Mouse (Mus musculus) limb, embryonic 14.5 days (tissue): Measurements from ENCODE around the gene Ptprn2. TPM values are rescaled to one million over a fixed set of nuclear protein-coding genes. Genes with fewer than 3 reads are reported as not detected.

Source experiments
- ATAC-seq: fragments of 200-750 bp; cut with Nextera tagmentation; 2 replicates; pipeline ENCODE4 v1.8.0; 2017; ENCODE audit warnings: low read depth, moderate number of reproducible peaks, moderate TSS enrichment; ENCODE audit not compliant: low FRiP score
- DNase-seq: peaks from one replicate; pipeline ENCODE4 v3.0.0-alpha.2; 2015; ENCODE audit warnings: low spot score
- H3K27ac ChIP-seq: fragments of 300-500 bp; sonication (generic); replicated peaks from 2 replicates; pipeline ENCODE4 v1.5.1; 2014; ENCODE audit warnings: low read depth, mild to moderate bottlenecking, low read length, moderate library complexity, mixed read lengths
- H3K27me3 ChIP-seq: fragments of 300-500 bp; sonication (generic); 2 replicates; pipeline ENCODE4 v1.6.1; 2014; ENCODE audit warnings: low read length, mixed read lengths; ENCODE audit not compliant: control insufficient read depth, insufficient read depth
- H3K36me3 ChIP-seq: fragments of 300-500 bp; sonication (generic); 2 replicates; pipeline ENCODE4 v1.6.1; 2014; ENCODE audit warnings: mild to moderate bottlenecking, low read length, moderate library complexity, mixed read lengths; ENCODE audit not compliant: control insufficient read depth, insufficient read depth
- H3K4me1 ChIP-seq: fragments of 300-500 bp; sonication (generic); 2 replicates; pipeline ENCODE4 v1.6.1; 2014; ENCODE audit warnings: antibody characterized with exemption, low read length, mixed read lengths; ENCODE audit not compliant: control insufficient read depth, insufficient read depth
- H3K4me2 ChIP-seq: fragments of 300-500 bp; sonication (generic); replicated peaks from 2 replicates; pipeline ENCODE4 v1.6.1; 2014; ENCODE audit warnings: low read depth, mild to moderate bottlenecking, low read length, moderate library complexity; ENCODE audit not compliant: severe bottlenecking
- H3K4me3 ChIP-seq: fragments of 300-500 bp; sonication (generic); replicated peaks from 2 replicates; pipeline ENCODE4 v1.5.1; 2014; ENCODE audit warnings: low read length
- H3K9ac ChIP-seq: fragments of 300-500 bp; sonication (generic); 2 replicates; pipeline ENCODE4 v1.6.1; 2014; ENCODE audit warnings: mild to moderate bottlenecking, low read depth, low read length, moderate library complexity; ENCODE audit not compliant: severe bottlenecking
- H3K9me3 ChIP-seq: fragments of 300-500 bp; sonication (generic); 2 replicates; pipeline ENCODE4 v1.6.1; 2016; ENCODE audit warnings: low read length; ENCODE audit not compliant: control insufficient read depth
- POLR2A ChIP-seq: fragments of 200-500 bp; IDR thresholded peaks from 2 replicates; pipeline ENCODE4 v1.8.0; 2012; ENCODE audit warnings: inconsistent platforms, mild to moderate bottlenecking, moderate library complexity, borderline replicate concordance; ENCODE audit not compliant: insufficient read depth, insufficient read length; ENCODE audit errors: extremely low read depth
- WGBS: fragments of 180-500 bp; shearing (Covaris S2); extraction: QIAGEN DNeasy Blood & Tissue Kit; methylation state at CpG from one replicate; pipeline ENCODE4 v1.1.7; 2014; 5-methylcytosine and 5-hydroxymethylcytosine counted together
- polyA plus RNA-seq, 2 experiments: library from polyadenylated mRNA; depleted of rRNA in 1 of 2; stranded (reverse) in 1 of 2; unstranded in 1 of 2; fragments of >200 nt; fragmentation: Nextera tagmentation in 1 of 2; extraction: Ambion mirVana in 1 of 2; gene quantifications; 2 replicates each; pipeline versions ENCODE4 v1.2.1 to v1.2.3; 2012 to 2014

The Ptprn2 gene
- polyA plus RNA-seq, 2 experiments: 0.08 to 0.65 TPM

GRCm38 (mm10) chr12:116580827-116581544, 95.5 kb downstream of the Ptprn2 start:
- WGBS: 55% methylated on average over 8 of the region's 8 CpGs
- H3K4me2 ChIP-seq: no peak overlapping the region
- no peak for TF ChIP-seq POLR2A
- no peaks in the 10 kb centered on the region for H3K36me3 ChIP-seq
- no peak overlapping the region for H3K9ac ChIP-seq
- H3K9me3 ChIP-seq: no peaks in the 10 kb centered on the region
- ATAC-seq (no peak), DNase-seq (no peak)
- no peak overlapping the region for H3K27ac ChIP-seq
- H3K27me3 ChIP-seq: no peaks in the 10 kb centered on the region
- H3K4me3 ChIP-seq: no peak overlapping the region
- H3K4me1 ChIP-seq: no peaks in the 10 kb centered on the region

DNA sequence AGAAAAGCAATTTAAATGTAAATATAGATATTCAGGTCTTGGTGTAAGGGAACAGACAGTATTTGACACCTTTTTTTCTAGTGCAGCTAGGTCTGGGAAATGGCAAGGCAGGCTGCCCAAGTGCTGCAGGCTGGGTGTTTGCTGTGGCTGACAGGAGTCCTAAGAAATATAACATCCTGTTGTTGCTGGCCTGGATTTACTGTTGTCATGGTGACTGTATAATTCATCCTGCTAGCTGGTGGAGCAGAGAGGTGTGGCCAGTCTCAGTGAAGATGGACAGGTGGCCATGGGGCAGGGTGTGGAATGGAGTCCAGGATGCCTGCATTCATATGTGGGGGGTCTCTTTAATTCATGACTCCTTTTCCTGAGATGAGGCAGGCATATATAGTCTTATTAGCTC, 96.3 kb downstream of the Ptprn2 start:
- TF ChIP-seq POLR2A: no peak
- Histone ChIP-seq H3K27me3 (no peaks in the 10 kb centered on the region), H3K27ac (no peak overlapping the region), H3K9me3 (no peaks in the 10 kb centered on the region), H3K4me3 (no peak overlapping the region), H3K9ac (no peak overlapping the region), H3K4me2 (no peak overlapping the region), H3K36me3 (no peaks in the 10 kb centered on the region), H3K4me1 (no peaks in the 10 kb centered on the region)
- ATAC-seq (no peak), DNase-seq (no peak)

DNA sequence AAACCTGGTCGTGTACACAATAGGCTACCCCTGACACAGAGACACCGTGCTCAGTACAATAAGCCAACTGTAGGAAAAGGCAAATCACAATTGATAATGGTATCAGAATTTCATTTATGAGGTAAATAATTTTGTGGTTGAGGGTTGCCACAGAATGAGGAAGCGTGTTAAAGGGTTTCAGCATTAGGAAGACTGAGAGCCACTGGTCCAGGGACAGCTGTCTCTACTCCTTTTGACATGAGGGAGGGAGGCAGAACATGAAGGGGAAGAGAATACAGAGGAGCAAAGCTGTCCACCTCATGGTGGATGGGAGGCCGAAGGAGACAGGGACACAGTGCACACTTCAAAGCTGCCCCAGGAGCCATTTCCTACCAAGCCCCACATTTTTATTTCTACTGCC, 97.3 kb downstream of the Ptprn2 start:
- DNase-seq (no peak), ATAC-seq (no peak)
- Histone ChIP-seq H3K4me2 (no peak overlapping the region), H3K4me1 (no peaks in the 10 kb centered on the region), H3K27ac (no peak overlapping the region), H3K36me3 (no peaks in the 10 kb centered on the region), H3K4me3 (no peak overlapping the region), H3K9me3 (no peaks in the 10 kb centered on the region), H3K9ac (no peak overlapping the region), H3K27me3 (no peaks in the 10 kb centered on the region)
- whole genome bisulfite sequencing: 83% methylated on average over 4 of the region's 4 CpGs
- TF ChIP-seq POLR2A: no peak

DNA sequence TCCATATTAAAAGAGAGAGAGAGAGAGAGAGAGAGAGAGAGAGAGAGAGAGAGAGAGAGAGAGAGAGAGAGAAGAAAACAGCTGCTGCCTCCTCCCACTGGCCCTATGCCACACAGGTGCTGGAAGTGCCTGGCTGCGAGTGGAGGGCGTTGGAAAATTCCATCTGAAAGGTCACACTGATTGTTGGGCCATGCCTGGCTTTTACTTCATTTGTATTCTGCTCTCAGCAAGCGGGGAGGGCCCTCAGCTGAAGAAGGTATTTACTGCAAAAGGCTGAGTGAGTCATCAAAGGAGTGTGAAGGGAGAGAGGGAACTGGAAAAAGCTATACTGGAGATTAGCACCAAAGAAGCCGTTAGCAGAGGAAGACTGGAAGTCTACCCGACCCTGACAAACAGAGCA, 99.5 kb downstream of the Ptprn2 start:
- DNase-seq (peak; percentile 37), ATAC-seq (peak; percentile 50; the same call in 1 of the 2 replicates)
- Histone ChIP-seq H3K9me3 (no peaks in the 10 kb centered on the region), H3K27ac (no peak overlapping the region), H3K9ac (no peak overlapping the region), H3K27me3 (no peaks in the 10 kb centered on the region), H3K4me1 (no peaks in the 10 kb centered on the region), H3K36me3 (no peaks in the 10 kb centered on the region), H3K4me2 (no peak overlapping the region), H3K4me3 (no peak overlapping the region)
- 15% methylated on average over 5 of the region's 5 CpGs for WGBS
- no peak for TF ChIP-seq POLR2A

GRCm38 (mm10) chr12:116586167-116586566, 100.6 kb downstream of the Ptprn2 start:
- Histone ChIP-seq H3K4me1 (no peaks in the 10 kb centered on the region), H3K9me3 (no peaks in the 10 kb centered on the region), H3K27me3 (no peaks in the 10 kb centered on the region), H3K4me3 (no peak overlapping the region), H3K4me2 (no peak overlapping the region), H3K27ac (no peak overlapping the region), H3K36me3 (no peaks in the 10 kb centered on the region), H3K9ac (no peak overlapping the region)
- no peak for ATAC-seq
- DNase-seq: no peak
- 59% methylated on average over 2 of the region's 2 CpGs for WGBS
- TF ChIP-seq POLR2A: no peak

DNA sequence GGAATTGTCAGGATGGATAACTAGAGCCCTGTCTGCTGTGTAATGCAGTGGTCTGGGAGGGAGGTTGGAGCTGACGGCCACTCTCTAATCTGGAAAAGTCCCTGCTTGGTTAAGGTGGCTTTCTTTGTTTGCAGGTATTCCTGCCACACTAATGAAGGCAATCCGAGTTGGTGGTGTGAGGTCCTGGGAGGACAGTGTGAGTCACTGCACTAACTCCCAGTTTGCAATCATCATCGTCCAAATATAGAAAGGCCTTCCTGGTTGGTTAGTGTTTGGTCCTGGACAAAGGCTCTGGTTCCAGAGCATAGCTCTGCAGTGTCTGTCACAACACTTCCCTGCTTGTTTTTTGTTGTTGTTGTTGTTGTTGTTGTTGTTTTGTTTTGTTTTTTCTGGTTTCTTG, 102.0 kb downstream of the Ptprn2 start:
- Histone ChIP-seq H3K27ac (no peak overlapping the region), H3K4me1 (no peaks in the 10 kb centered on the region), H3K27me3 (no peaks in the 10 kb centered on the region), H3K36me3 (no peaks in the 10 kb centered on the region), H3K4me3 (no peak overlapping the region), H3K9me3 (no peaks in the 10 kb centered on the region), H3K9ac (no peak overlapping the region), H3K4me2 (no peak overlapping the region)
- no peak for DNase-seq
- no peak for ATAC-seq
- WGBS: 77% methylated on average over 3 of the region's 3 CpGs
- TF ChIP-seq POLR2A: no peak
